Mouse (Mus musculus) spleen, adult 2 months (tissue): Measurements from ENCODE around the gene Ifngr2. TPM values are rescaled to one million over a fixed set of nuclear protein-coding genes. Genes with fewer than 3 reads are reported as not detected.
A peak's percentile ranks its signal among the peaks of the same experiment; 100 is the strongest.
"Not testable (repeated sequence)": the region's sequence is repeated elsewhere in the genome, so short reads cannot be mapped to it uniquely, and the experiment has no call there.

Experiments used
- DNase-seq, 2 experiments: peaks; one replicate each; pipeline versions ENCODE4 v3.0.0 to v3.0.0-alpha.2; 2012 to 2021; ENCODE audit warnings: low spot score in 2 of 2, low read depth in 1 of 2
- H3K27ac ChIP-seq: fragments of 200-500 bp; 2 replicates; pipeline ENCODE4 v1.5.1; 2012; ENCODE audit warnings: low read length, inconsistent platforms; ENCODE audit not compliant: insufficient read depth
- H3K27me3 ChIP-seq: fragments of 200-500 bp; 2 replicates; pipeline ENCODE4 v1.6.1; 2012; ENCODE audit warnings: mild to moderate bottlenecking, moderate library complexity, low read length, inconsistent platforms; ENCODE audit not compliant: control insufficient read depth, insufficient read depth
- H3K36me3 ChIP-seq: fragments of 200-500 bp; 2 replicates; pipeline ENCODE4 v1.6.1; 2012; ENCODE audit warnings: mild to moderate bottlenecking, low read length, inconsistent platforms; ENCODE audit not compliant: control insufficient read depth, insufficient read depth
- H3K4me1 ChIP-seq: fragments of 200-500 bp; 2 replicates; pipeline ENCODE4 v1.6.1; 2011; ENCODE audit warnings: inconsistent platforms; ENCODE audit not compliant: control insufficient read depth, insufficient read depth, insufficient read length
- H3K4me3 ChIP-seq: fragments of 200-500 bp; 2 replicates; pipeline ENCODE4 v1.5.1; 2011; ENCODE audit warnings: mild to moderate bottlenecking, inconsistent platforms; ENCODE audit not compliant: insufficient read depth, insufficient read length; ENCODE audit errors: extremely low read depth
- CTCF ChIP-seq: fragments of 200-500 bp; IDR thresholded peaks from 2 replicates; pipeline ENCODE4 v1.5.1; 2011; ENCODE audit warnings: mild to moderate bottlenecking, inconsistent platforms; ENCODE audit not compliant: insufficient read depth, insufficient read length, insufficient replicate concordance; ENCODE audit errors: extremely low read depth
- POLR2A ChIP-seq: fragments of 200-500 bp; IDR thresholded peaks from 2 replicates; pipeline ENCODE4 v1.6.1; 2011; ENCODE audit warnings: low read depth, low read length, inconsistent platforms
- WGBS: fragments of 180-500 bp; shearing (Covaris S2); methylation state at CpG from one replicate; pipeline ENCODE4 v1.1.7; 2018; 5-methylcytosine and 5-hydroxymethylcytosine counted together
- polyA plus RNA-seq: library from polyadenylated mRNA; depleted of rRNA; stranded (reverse); fragments of >200 nt; gene quantifications from 2 replicates; pipeline ENCODE4 v1.2.3, GENCODE M21; 2012

Gene Ifngr2
- polyA plus RNA-seq, 1 experiment: 18.7 TPM

DNA sequence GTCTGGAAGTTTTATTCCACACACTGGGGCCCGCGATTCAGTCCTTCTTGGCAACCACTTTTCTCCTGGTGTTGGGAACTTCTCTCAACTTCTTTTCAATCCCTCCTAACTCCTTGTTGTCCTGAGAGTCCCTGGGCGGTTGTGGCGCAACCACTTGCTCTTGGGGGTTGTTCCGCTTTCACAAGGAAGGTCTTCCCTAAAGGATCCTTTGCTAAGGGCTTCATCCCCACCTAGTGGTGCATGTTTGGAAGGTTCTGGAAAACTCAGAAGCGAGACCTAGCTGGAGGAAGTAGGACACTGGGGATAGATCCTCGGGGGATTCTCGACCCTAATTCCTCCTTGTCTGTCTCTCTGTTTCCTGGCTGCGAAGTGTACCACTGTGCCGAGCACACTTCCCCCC lies 19.8 kb upstream of the Ifngr2 start:
- DNase-seq: peak in 1 of 2 experiments; percentile 35
- H3K36me3 ChIP-seq: no peaks in the 10 kb centered on the region
- TF ChIP-seq CTCF (peak; percentile 18; the same call in 1 of the 2 replicates), POLR2A (no peak)
- peaks cover 14% of the 10 kb centered on the region; the same call in 1 of the 2 replicates for H3K4me1 ChIP-seq
- no peak overlapping the region for H3K4me3 ChIP-seq
- no peak overlapping the region for H3K27ac ChIP-seq
- WGBS: 47% methylated on average over 10 of the region's 10 CpGs
- no peaks in the 10 kb centered on the region for H3K27me3 ChIP-seq

DNA sequence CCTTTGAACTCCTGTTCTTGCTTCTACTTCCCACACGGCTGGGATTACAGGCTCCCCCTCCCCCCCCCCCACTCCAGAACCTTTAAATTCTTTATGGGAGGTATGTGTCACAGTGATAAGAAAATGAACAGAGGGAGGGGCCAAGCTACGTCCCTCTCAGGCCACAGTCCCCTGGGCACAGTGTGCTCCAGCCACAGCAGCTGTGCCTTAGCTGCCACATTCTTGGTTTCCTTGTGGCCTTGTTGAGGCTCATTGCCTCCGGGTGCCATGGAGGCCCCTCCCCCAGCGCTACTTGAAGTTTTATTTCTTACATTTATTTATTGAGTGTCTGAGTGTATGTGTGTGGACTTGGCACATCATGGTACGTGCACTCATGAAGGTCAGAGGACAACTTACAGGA lies 19.4 kb upstream of the Ifngr2 start:
- Histone ChIP-seq H3K27me3 (no peaks in the 10 kb centered on the region), H3K4me1 (peaks cover 14% of the 10 kb centered on the region; the same call in 1 of the 2 replicates), H3K27ac (no peak overlapping the region), H3K4me3 (no peak overlapping the region), H3K36me3 (no peaks in the 10 kb centered on the region)
- no peak for TF ChIP-seq CTCF
- no peak for TF ChIP-seq POLR2A
- DNase-seq: no peak
- 23% methylated on average over 5 of the region's 5 CpGs for WGBS

DNA sequence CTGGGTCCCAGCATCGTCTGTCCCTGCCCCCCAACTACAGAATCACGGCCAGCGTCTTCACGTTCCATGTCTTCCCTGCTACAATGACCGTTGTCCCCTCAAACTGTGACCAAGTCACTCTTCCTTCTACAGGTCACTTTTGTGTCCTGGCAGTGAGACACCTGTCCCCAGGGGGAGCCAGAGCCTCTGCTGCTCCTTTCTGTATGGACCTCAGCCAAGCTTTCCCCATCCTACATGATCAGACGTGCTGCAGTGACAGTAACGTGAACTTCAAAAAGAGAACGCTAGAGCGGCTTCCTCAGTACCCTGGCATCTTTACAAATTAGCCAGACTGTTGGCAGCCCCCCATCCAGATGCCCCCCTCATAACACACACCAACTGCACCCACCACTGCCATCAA lies 18.3 kb upstream of the Ifngr2 start:
- no peak for DNase-seq
- Histone ChIP-seq H3K27me3 (no peaks in the 10 kb centered on the region), H3K27ac (no peak overlapping the region), H3K36me3 (no peaks in the 10 kb centered on the region), H3K4me3 (no peak overlapping the region), H3K4me1 (peaks cover 23% of the 10 kb centered on the region; the same call in 1 of the 2 replicates)
- TF ChIP-seq CTCF (no peak), POLR2A (no peak)
- 87% methylated on average over 9 of the region's 9 CpGs for WGBS

DNA sequence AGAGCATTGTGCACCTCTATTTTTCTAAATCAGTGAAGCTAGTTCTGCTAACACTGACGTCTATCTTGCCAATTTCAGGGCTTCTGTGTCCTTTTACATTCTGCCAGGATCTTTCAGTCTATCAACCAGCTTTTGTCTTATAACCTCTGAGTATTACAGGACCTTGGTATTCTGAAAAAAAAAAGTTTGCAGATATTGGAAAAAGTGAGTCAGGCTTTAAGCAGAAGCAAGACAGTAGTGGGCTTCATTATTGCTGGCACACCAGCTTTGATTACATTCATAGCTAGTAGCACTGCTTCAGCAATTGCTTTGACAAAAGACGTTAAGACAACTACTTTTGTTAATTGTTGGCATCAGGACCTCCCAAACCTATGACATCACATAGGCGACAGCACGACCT lies 16.0 kb upstream of the Ifngr2 start:
- WGBS: 89% methylated on average over 4 of the region's 4 CpGs
- DNase-seq, H3K4me3 ChIP-seq, H3K27me3 ChIP-seq, H3K36me3 ChIP-seq, H3K27ac ChIP-seq: not testable (repeated sequence)
- peaks cover 18% of the 10 kb centered on the region; the same call in 1 of the 2 replicates for H3K4me1 ChIP-seq

DNA sequence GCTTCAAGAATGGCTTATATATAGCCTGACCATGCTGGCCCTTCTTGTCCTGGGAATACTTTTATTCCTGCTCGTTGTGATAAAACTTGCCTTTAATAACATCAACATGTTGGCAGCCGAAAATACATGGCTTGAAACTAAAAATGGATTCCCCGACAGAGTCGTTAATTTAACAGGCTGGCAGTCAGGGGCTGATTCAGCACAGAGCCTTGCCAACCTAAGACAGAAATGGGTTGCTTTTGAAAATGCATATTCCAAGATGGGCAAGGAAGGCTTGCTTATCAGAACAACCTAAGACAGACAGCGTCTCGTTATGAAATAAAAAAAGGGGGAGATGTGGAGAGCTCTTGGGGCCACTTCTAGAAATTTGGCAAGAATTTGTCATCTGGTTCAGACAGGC lies 15.0 kb upstream of the Ifngr2 start:
- DNase-seq: no peak
- TF ChIP-seq CTCF (no peak), POLR2A (no peak)
- H3K4me3 ChIP-seq: no peak overlapping the region
- H3K36me3 ChIP-seq: no peaks in the 10 kb centered on the region
- no peak overlapping the region for H3K27ac ChIP-seq
- peaks cover 17% of the 10 kb centered on the region; the same call in 1 of the 2 replicates for H3K4me1 ChIP-seq
- 85% methylated on average over 6 of the region's 6 CpGs for WGBS
- H3K27me3 ChIP-seq: no peaks in the 10 kb centered on the region

DNA sequence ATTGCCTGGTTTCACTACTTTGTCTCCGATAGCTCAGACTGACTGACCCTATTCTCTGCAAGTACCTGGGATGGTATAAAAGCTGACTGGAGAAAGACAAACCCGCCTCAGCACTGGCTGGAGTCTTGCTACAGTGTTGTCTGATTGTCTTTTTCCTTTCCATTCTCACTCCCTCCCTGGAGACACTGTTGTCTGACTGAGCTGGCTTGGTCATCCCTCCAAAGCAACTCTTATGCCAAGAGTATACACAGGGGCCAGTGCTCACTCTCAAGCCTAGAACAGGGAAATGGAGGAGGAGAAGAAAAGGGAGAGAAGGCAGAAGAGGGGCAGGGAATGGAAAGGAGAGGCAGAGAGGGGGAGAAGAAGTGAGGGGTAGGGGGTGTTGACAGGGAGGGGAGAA lies 14.4 kb upstream of the Ifngr2 start:
- H3K4me3 ChIP-seq: no peak overlapping the region
- TF ChIP-seq CTCF (no peak), POLR2A (no peak)
- no peaks in the 10 kb centered on the region for H3K27me3 ChIP-seq
- H3K36me3 ChIP-seq: no peaks in the 10 kb centered on the region
- no peak for DNase-seq
- H3K27ac ChIP-seq: no peak overlapping the region
- H3K4me1 ChIP-seq: peaks cover 13% of the 10 kb centered on the region; the same call in 1 of the 2 replicates
- 85% methylated on average over 2 of the region's 2 CpGs for WGBS

DNA sequence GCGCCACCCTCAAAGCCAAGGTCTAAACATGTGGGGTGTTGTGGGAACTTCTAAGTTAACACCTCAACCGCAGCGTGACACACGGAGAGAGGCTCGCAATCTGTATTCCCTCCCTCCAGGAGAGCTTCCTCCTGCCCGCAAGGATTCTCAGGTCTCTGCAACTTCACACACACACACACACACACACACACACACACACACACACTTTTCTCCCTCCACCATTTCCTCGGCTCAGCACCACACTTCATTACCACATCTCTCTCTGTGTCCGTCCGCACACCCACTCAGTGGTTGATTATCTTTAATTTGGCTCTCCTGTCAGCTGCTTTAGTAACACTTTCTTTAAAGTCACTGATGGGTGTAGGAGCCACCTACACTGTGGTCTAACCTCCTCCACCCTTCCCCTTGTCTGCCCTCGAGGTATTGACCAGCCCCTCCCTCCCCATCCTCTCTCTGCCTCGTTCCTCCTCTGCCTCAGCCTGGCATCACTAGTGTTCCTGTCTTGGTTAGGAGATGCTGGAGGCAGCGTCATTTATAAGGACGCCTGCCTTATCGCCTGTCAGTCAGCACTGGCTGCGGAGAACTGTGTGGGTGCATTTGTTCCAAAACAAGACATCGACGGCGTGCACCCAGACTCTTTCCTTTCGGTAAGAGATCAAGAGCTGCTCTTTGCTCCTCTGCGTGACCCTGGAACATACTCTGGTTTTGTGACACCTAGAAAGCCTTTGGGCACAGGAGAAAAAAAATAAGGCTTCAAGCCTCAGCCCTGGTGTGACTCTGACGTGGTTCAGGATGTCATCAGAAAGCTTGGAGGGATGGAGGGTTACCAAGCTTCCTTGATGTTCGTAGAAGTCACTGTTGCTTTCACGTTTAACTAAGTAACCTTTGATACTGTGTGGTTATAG lies 13.5 kb upstream of the Ifngr2 start:
- TF ChIP-seq CTCF: no peak
- peak; percentile 48 to 81 for DNase-seq
- no peaks in the 10 kb centered on the region for H3K36me3 ChIP-seq
- H3K27me3 ChIP-seq: no peaks in the 10 kb centered on the region
- H3K4me1 ChIP-seq: peaks cover 21% of the 10 kb centered on the region; the same call in 1 of the 2 replicates
- 0 out of 2 replicates have a peak overlapping the region, but pooled peaks have one; percentile 0 for H3K4me3 ChIP-seq
- WGBS: 46% methylated on average over 23 of the region's 23 CpGs
- H3K27ac ChIP-seq: peak overlapping the region; percentile 66
